Mouse (Mus musculus) forebrain, embryonic 16.5 days (tissue): ENCODE results near the gene Prrt2. TPM values are rescaled to one million over a fixed set of nuclear protein-coding genes. Genes with fewer than 3 reads are reported as not detected.

ENCODE experiments used
- ATAC-seq: fragments of 200-750 bp; cut with Nextera tagmentation; 2 replicates; pipeline ENCODE4 v1.8.0; 2017; ENCODE audit warnings: mild to moderate bottlenecking, moderate library complexity
- H3K27ac ChIP-seq: fragments of 300-500 bp; sonication (generic); 2 replicates; pipeline ENCODE4 v1.5.1; 2014; ENCODE audit warnings: low read length, control low read depth
- H3K27me3 ChIP-seq: fragments of 300-500 bp; sonication (generic); replicated peaks from 2 replicates; pipeline ENCODE4 v1.6.1; 2014; ENCODE audit warnings: low read length; ENCODE audit not compliant: control insufficient read depth, insufficient read depth
- H3K36me3 ChIP-seq: fragments of 300-500 bp; sonication (generic); 2 replicates; pipeline ENCODE4 v1.6.1; 2014; ENCODE audit not compliant: control insufficient read depth, insufficient read depth
- H3K4me1 ChIP-seq: fragments of 300-500 bp; sonication (generic); replicated peaks from 2 replicates; pipeline ENCODE4 v1.6.1; 2014; ENCODE audit warnings: low read length; ENCODE audit not compliant: control insufficient read depth, insufficient read depth
- H3K4me2 ChIP-seq: fragments of 300-500 bp; sonication (generic); 2 replicates; pipeline ENCODE4 v1.6.1; 2014; ENCODE audit warnings: mild to moderate bottlenecking, low read length, control low read depth
- H3K4me3 ChIP-seq: fragments of 300-500 bp; sonication (generic); replicated peaks from 2 replicates; pipeline ENCODE4 v1.5.1; 2014; ENCODE audit warnings: mild to moderate bottlenecking, low read length, control low read depth
- H3K9ac ChIP-seq: fragments of 300-500 bp; sonication (generic); replicated peaks from 2 replicates; pipeline ENCODE4 v1.6.1; 2014; ENCODE audit warnings: low read depth, low read length, control low read depth
- H3K9me3 ChIP-seq: fragments of 300-500 bp; sonication (generic); 2 replicates; pipeline ENCODE4 v1.6.1; 2016; ENCODE audit warnings: low read length; ENCODE audit not compliant: control insufficient read depth
- WGBS: fragments of 180-500 bp; shearing (Covaris S2); extraction: QIAGEN DNeasy Blood & Tissue Kit; methylation state at CpG from one replicate; pipeline ENCODE4 v1.1.7; 2014; 5-methylcytosine and 5-hydroxymethylcytosine counted together
- polyA plus RNA-seq: library from polyadenylated mRNA; unstranded; fragments of >200 nt; fragmentation: Nextera tagmentation; extraction: Ambion mirVana; gene quantifications from 2 replicates; pipeline ENCODE4 v1.2.1, GENCODE M21; 2015

The Prrt2 gene
- polyA plus RNA-seq, 1 experiment from 2014 or later: 29.9 TPM

DNA sequence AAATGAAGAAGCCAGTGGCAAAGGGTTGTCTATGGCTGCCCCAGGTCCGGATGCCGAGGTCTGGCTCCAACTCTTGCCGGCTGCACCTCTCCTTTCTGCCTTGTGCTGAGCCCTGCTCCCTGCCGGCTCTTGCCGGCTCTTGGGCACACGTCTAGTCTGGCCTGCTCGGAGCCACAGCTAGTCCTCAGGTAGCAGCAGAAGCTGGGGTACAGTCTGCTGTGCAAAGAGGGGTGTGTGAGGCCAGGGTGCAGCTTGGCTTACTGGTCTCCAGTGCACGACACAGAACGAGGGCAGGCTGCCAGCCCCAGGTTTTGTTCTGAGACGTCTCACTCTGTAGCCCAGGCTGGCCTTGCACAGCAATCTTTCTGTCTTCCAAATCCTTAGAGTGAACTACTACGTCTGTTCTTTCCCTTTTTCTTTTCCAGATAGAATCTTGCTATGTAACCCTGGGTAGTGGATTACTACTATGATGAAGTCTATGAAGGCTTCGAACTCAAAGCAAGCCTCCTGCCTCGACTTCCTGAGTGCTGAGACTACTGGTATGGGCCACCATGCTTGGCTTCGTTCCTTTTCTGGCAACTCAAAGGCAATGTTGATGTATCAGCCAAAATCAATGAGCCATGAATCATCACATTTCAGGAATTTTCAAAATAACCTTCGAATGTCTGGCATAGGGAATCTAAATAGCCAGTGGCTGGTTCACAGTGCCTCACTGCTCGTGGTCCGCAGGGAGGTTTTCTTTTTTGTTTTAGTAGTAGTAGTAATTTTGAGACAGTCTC, 11.5 kb downstream of the Prrt2 start:
- H3K27ac ChIP-seq: peak overlapping the region; percentile 91
- peaks cover 18% of the 10 kb centered on the region for H3K4me1 ChIP-seq
- WGBS: 75% methylated on average over 17 of the region's 17 CpGs
- H3K9me3 ChIP-seq: no peaks in the 10 kb centered on the region
- H3K4me3 ChIP-seq: no peak overlapping the region
- no peaks in the 10 kb centered on the region for H3K27me3 ChIP-seq
- ATAC-seq: 0 out of 2 replicates have a peak, but pooled peaks have one; percentile 11
- no peak overlapping the region for H3K4me2 ChIP-seq
- H3K9ac ChIP-seq: no peak overlapping the region; the same call in 1 of the 2 replicates
- H3K36me3 ChIP-seq: peaks cover 8% of the 10 kb centered on the region; the same call in 1 of the 2 replicates

DNA sequence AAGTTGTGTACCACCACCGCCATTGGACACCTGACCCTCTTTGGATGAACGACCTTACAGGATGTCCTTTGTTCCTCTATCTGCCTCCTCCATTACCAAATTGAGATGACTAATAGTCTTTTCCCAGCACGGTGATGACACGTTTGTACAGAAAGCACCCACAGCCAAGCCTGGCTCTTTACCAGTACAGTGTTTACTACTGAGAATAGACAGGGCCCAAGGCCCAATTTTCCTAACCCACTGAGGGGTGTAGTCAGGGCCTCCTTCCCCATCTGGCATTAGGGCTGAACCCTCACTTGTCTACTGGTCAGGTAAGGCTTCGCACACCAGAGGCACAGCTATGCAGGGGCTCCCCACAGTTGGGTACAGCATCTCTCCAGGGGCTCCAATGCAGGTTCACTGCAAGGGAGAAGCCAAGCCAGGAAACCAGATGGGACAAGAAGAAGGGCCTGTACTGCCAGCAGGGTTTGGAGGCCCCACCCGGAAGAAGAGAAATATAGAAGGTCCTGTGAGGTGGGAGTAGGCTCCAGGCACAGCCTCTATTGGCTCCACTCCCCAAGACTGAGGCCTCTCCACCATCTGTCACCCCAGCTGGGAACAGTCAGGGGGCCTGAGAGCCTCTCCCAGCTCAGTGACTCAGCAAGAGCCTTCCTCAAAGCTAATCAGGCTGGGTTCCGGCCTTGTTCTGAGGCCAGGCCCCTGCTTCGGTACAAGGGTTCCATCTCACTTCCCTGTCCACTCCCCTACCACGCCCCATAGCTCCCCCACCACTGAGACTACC, 12.6 kb downstream of the Prrt2 start:
- peaks cover 4% of the 10 kb centered on the region; the same call in 1 of the 2 replicates for H3K36me3 ChIP-seq
- no peak overlapping the region for H3K4me3 ChIP-seq
- 62% methylated on average over 9 of the region's 9 CpGs for WGBS
- no peak overlapping the region for H3K4me2 ChIP-seq
- H3K4me1 ChIP-seq: peaks cover 13% of the 10 kb centered on the region
- H3K27me3 ChIP-seq: no peaks in the 10 kb centered on the region
- ATAC-seq: peak; percentile 91
- peak overlapping the region; percentile 91 for H3K27ac ChIP-seq
- 0 out of 2 replicates have a peak overlapping the region, but pooled peaks have one; percentile 19 for H3K9ac ChIP-seq
- H3K9me3 ChIP-seq: no peaks in the 10 kb centered on the region

DNA sequence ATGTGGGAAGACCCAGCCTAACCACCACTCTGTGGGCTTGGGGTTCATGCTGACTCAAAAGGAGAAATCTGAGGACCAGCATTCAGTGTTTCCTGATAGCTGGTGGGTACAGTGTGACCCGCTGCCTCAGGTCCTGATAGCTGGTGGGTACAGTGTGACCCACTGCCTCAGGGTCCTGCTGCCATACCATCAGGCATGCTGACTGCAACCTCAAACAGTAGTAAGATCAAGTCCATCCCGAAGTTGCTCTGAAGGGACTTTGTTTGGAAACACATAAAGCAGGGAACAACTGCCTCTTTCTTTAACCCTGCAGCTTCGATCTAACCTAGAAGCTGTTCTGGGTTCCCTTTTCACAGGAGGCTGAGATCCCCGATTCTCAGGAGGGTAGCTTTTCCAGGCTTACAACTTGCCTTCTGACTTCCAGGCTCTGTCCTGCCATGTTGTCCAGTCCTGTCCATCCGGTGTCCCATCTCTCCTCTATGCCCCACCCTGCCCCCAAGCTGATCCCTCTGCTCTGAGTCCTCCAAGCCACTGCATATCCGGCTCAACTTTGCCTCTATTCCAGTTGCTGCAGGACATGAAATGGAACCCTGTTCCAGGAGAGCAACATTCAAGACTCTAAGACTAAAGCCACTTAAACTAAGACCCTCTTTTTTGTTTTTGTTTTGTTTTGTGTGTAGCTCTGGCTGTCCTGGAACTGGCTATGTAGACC, 13.5 kb downstream of the Prrt2 start:
- Histone ChIP-seq H3K4me2 (no peak overlapping the region), H3K36me3 (no peaks in the 10 kb centered on the region)

DNA sequence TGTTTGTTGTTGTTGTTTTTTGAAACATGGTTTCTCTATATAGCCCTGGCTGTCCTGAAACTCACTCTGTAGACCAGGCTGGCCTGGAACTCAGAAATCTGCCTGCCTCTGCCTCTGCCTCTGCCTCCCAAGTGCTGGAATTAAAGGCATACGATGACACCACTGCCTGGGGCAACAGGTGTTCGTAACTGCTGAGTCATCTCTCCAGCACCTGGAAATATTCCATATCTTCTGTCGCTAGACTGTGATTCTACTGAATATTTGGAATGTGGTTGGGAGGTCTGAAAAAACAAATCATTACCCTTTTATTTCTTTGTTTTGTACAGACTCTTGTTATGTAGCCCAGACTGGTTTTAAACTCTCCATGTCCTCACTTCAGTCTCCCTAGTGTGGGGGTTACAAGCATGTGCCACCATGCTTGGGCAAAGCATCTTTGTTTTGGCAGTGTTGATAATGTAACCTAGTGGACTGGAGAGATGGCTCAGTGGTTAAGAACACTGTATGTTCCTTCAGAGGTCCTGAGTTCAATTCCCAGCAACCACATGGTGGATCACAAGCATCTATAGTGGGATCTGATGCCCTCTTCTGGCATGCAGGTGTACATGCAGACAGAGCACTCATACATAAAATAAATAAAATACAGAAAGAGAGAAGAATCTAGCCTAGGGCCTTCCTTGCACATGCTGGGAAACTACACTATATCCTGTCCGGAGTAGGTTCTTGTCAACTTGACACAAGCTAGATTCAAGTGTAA, 16.7 kb downstream of the Prrt2 start:
- ATAC-seq: no peak
- H3K9me3 ChIP-seq: no peaks in the 10 kb centered on the region
- H3K4me1 ChIP-seq: peaks cover 13% of the 10 kb centered on the region
- no peak overlapping the region for H3K9ac ChIP-seq
- H3K36me3 ChIP-seq: no peaks in the 10 kb centered on the region
- no peak overlapping the region for H3K27ac ChIP-seq
- no peaks in the 10 kb centered on the region for H3K27me3 ChIP-seq
- no peak overlapping the region for H3K4me2 ChIP-seq
- no peak overlapping the region for H3K4me3 ChIP-seq
- 89% methylated on average over 4 of the region's 4 CpGs for WGBS

More for the DNA sequence above, 13.5 kb downstream of the Prrt2 start:
- H3K27me3 ChIP-seq: no peaks in the 10 kb centered on the region
- H3K9ac ChIP-seq: no peak overlapping the region
- H3K27ac ChIP-seq: peak overlapping the region; percentile 39; the same call in 1 of the 2 replicates
- no peak for ATAC-seq
- no peak overlapping the region for H3K4me3 ChIP-seq
- WGBS: 84% methylated on average over 6 of the region's 6 CpGs
- H3K9me3 ChIP-seq: no peaks in the 10 kb centered on the region
- peaks cover 13% of the 10 kb centered on the region for H3K4me1 ChIP-seq

DNA sequence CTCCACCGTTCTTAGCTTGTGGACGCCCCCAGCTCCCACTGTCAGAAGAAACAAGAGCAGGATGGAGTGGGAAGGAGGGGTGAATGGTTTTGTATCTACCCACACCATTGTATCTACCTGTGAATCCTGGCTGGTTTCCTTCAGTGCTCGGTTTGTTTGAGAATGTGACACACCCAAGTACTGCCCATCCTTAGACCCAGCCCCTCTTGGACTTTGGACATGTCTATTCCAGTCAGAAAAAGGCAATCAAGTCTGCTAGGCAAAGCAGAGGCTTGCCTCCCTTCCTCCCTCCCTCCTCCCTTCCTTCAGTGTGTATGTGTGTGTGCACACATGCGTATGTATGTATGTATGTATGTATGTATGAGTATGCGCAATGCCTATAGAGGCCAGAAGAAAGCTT, 17.4 kb downstream of the Prrt2 start:
- whole genome bisulfite sequencing: 86% methylated on average over 5 of the region's 5 CpGs
- no peaks in the 10 kb centered on the region for H3K36me3 ChIP-seq
- no peak overlapping the region for H3K4me2 ChIP-seq
- no peak overlapping the region for H3K4me3 ChIP-seq
- ATAC-seq: no peak
- H3K9ac ChIP-seq: no peak overlapping the region
- no peaks in the 10 kb centered on the region for H3K9me3 ChIP-seq
- H3K27ac ChIP-seq: no peak overlapping the region
- H3K27me3 ChIP-seq: no peaks in the 10 kb centered on the region
- peaks cover 8% of the 10 kb centered on the region for H3K4me1 ChIP-seq

DNA sequence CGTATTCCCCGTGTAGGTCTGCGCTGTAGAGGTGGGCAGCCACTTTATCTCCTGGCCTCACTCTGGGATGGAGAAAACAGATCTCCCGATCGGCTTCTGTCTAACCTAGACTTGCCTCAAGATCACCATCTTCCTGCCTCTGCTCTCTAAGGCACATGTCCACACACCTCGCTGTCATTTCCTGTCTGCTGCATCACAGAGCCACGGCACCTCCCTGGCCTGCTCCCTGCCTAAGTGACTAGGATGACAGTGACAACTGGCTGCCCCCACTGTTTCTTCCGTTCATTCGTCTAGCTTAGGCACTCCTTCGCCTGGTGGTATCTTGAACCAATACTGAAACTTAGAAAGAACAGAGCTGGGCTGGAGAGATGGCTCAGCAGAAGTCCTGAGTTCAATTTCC, 21.4 kb downstream of the Prrt2 start:
- H3K27ac ChIP-seq: no peak overlapping the region
- H3K4me1 ChIP-seq: no peaks in the 10 kb centered on the region
- H3K9me3 ChIP-seq: no peaks in the 10 kb centered on the region
- H3K4me2 ChIP-seq: no peak overlapping the region
- H3K4me3 ChIP-seq: no peak overlapping the region
- H3K36me3 ChIP-seq: no peaks in the 10 kb centered on the region
- no peak overlapping the region for H3K9ac ChIP-seq
- 91% methylated on average over 10 of the region's 10 CpGs for WGBS
- H3K27me3 ChIP-seq: no peaks in the 10 kb centered on the region
- no peak for ATAC-seq

DNA sequence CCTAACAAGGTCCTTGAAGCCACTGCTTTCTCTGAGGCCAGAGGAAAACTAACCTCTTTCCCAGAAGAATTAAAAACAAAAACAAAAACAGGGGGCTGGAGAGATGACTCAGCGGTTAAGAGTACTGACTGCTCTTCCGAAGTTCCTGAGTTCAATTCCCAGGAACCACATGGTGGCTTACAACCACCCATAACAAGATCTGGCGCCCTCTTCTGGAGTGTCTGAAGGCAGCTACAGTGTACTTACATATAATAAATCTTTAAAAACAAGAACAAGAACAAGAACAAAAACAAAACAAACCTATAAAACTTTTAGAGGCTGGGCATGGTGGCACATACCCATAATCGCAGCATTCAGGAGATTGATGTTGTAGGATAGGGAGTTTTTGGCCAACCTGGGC, 24.6 kb downstream of the Prrt2 start:
- H3K27ac ChIP-seq: no peak overlapping the region
- H3K9ac ChIP-seq: no peak overlapping the region
- WGBS: 88% methylated on average over 4 of the region's 4 CpGs
- no peak for ATAC-seq
- no peak overlapping the region for H3K4me2 ChIP-seq
- no peaks in the 10 kb centered on the region for H3K4me1 ChIP-seq
- H3K27me3 ChIP-seq: no peaks in the 10 kb centered on the region
- H3K4me3 ChIP-seq: no peak overlapping the region
- no peaks in the 10 kb centered on the region for H3K36me3 ChIP-seq
- H3K9me3 ChIP-seq: no peaks in the 10 kb centered on the region

DNA sequence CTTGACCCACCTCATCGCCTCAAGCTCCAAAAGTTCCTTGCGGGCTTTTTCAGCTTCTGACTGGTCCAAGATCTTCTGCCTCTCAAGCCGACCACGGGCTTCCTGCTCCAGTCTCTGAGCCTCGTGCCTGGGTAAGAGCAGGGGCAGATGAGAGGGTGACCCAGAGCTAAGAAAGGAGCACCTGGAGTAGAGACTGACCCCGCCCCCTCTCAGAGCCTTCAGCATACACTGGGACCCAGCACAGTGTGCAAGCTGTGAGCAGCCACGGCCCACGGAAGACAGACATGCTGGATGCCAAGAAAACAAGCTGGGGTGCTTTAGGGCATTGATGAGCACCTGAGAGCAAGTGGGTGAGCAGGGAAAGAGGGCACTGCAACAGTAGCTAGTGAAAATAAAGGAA, 32.2 kb downstream of the Prrt2 start:
- Histone ChIP-seq H3K27ac (no peak overlapping the region), H3K36me3 (no peaks in the 10 kb centered on the region), H3K4me2 (no peak overlapping the region), H3K4me3 (no peak overlapping the region), H3K4me1 (no peaks in the 10 kb centered on the region), H3K9me3 (no peaks in the 10 kb centered on the region), H3K27me3 (no peaks in the 10 kb centered on the region), H3K9ac (no peak overlapping the region)
- WGBS: 68% methylated on average over 8 of the region's 8 CpGs
- ATAC-seq: no peak
